Mouse (Mus musculus) C2C12 (cell line): ENCODE results near the gene Hspa12a. TPM values are rescaled to one million over a fixed set of nuclear protein-coding genes. Genes with fewer than 3 reads are reported as not detected.
A peak's percentile ranks its signal among the peaks of the same experiment; 100 is the strongest.

ENCODE experiments used
- H3K27me3 ChIP-seq: one replicate; pipeline ENCODE4 v1.6.1; 2011; ENCODE audit not compliant: control insufficient read depth, insufficient read depth, insufficient read length
- H3K36me3 ChIP-seq: one replicate; pipeline ENCODE4 v1.6.1; 2011; ENCODE audit not compliant: control insufficient read depth, insufficient read depth
- H3K4me3 ChIP-seq: one replicate; pipeline ENCODE4 v1.5.1; 2011; ENCODE audit warnings: mild to moderate bottlenecking, control low read depth; ENCODE audit not compliant: poor library complexity, insufficient read depth, severe bottlenecking
- H3K79me2 ChIP-seq: one replicate; pipeline ENCODE4 v1.6.1; 2011; ENCODE audit not compliant: control insufficient read depth, insufficient read depth
- H3K79me3 ChIP-seq: one replicate; pipeline ENCODE4 v1.6.1; 2011; ENCODE audit warnings: low read depth, control low read depth
- H3ac ChIP-seq: one replicate; pipeline ENCODE3; 2011; ENCODE audit warnings: low read depth; ENCODE audit not compliant: control insufficient read depth, insufficient read length
- CEBPB ChIP-seq: IDR thresholded peaks from one replicate; pipeline ENCODE4 v1.6.1; 2011; ENCODE audit warnings: low read depth, mild to moderate bottlenecking, control low read depth, moderate library complexity
- CTCF ChIP-seq: IDR thresholded peaks from one replicate; pipeline ENCODE4 v1.5.1; 2011; ENCODE audit not compliant: control insufficient read depth, insufficient read depth, insufficient read length
- FOSL1 ChIP-seq: IDR thresholded peaks from one replicate; pipeline ENCODE4 v1.8.0; 2011; ENCODE audit warnings: mild to moderate bottlenecking, low read length; ENCODE audit not compliant: poor library complexity, insufficient read depth, severe bottlenecking
- MAX ChIP-seq: IDR thresholded peaks from one replicate; pipeline ENCODE4 v1.6.1; 2011; ENCODE audit warnings: mild to moderate bottlenecking, control low read depth
- MYOD1 ChIP-seq: IDR thresholded peaks from one replicate; pipeline ENCODE4 v1.6.1; 2011; ENCODE audit warnings: low read depth; ENCODE audit not compliant: control insufficient read depth, insufficient read length
- MYOG ChIP-seq: IDR thresholded peaks from one replicate; pipeline ENCODE4 v1.6.1; 2011; ENCODE audit not compliant: control insufficient read depth, insufficient read length; ENCODE audit errors: extremely low read depth
- USF1 ChIP-seq: IDR thresholded peaks from one replicate; pipeline ENCODE4 v1.6.1; 2011; ENCODE audit warnings: low read depth, mild to moderate bottlenecking, control low read depth, moderate library complexity
- polyA plus RNA-seq: library from polyadenylated mRNA; unstranded; fragments of >200 nt; fragmentation: generic; extraction: Trizol; gene quantifications from one replicate; pipeline ENCODE4 v1.2.1, GENCODE M21; 2012; ENCODE audit warnings: missing spikeins

Hspa12a gene
- polyA plus RNA-seq, 1 experiment: 14.8 TPM

GRCm38 (mm10) chr19:58817398-58817797, 126.1 kb downstream of the Hspa12a start:
- Histone ChIP-seq H3K79me3 (no peaks in the 10 kb centered on the region), H3K79me2 (no peaks in the 10 kb centered on the region), H3K36me3 (peaks cover 13% of the 10 kb centered on the region), H3K4me3 (no peak overlapping the region), H3K27me3 (no peaks in the 10 kb centered on the region), H3ac (no peak overlapping the region)
- TF ChIP-seq FOSL1 (no peak), CTCF (no peak), MYOD1 (no peak)

- Histone ChIP-seq H3K79me3 (no peaks in the 10 kb centered on the region), H3K79me2 (no peaks in the 10 kb centered on the region), H3K27me3 (no peaks in the 10 kb centered on the region), H3K4me3 (no peak overlapping the region), H3K36me3 (peaks cover 9% of the 10 kb centered on the region), H3ac (no peak overlapping the region)
- no peak for TF ChIP-seq MAX
- no peak for TF ChIP-seq MYOD1
- TF ChIP-seq CTCF: no peak
- no peak for TF ChIP-seq CEBPB
- no peak for TF ChIP-seq FOSL1
- TF ChIP-seq USF1: no peak
- no peak for TF ChIP-seq MYOG
Observed at GRCm38 (mm10) chr19:58816453-58817041, 126.9 kb downstream of the Hspa12a start.

GRCm38 (mm10) chr19:58815179-58815922, 128.1 kb downstream of the Hspa12a start:
- no peak for TF ChIP-seq FOSL1
- peaks cover 7% of the 10 kb centered on the region for H3K36me3 ChIP-seq
- H3K27me3 ChIP-seq: no peaks in the 10 kb centered on the region
- H3K79me2 ChIP-seq: no peaks in the 10 kb centered on the region
- no peaks in the 10 kb centered on the region for H3K79me3 ChIP-seq
- H3ac ChIP-seq: no peak overlapping the region
- no peak overlapping the region for H3K4me3 ChIP-seq

- TF ChIP-seq CTCF (no peak), CEBPB (no peak), MAX (no peak), FOSL1 (no peak), MYOD1 (no peak), MYOG (no peak), USF1 (no peak)
- no peaks in the 10 kb centered on the region for H3K79me3 ChIP-seq
- H3K36me3 ChIP-seq: no peaks in the 10 kb centered on the region
- no peaks in the 10 kb centered on the region for H3K79me2 ChIP-seq
- no peak overlapping the region for H3ac ChIP-seq
- no peak overlapping the region for H3K4me3 ChIP-seq
- H3K27me3 ChIP-seq: no peaks in the 10 kb centered on the region
Observed at GRCm38 (mm10) chr19:58810536-58810935, 132.9 kb downstream of the Hspa12a start.

- H3K79me2 ChIP-seq: no peaks in the 10 kb centered on the region
- no peaks in the 10 kb centered on the region for H3K79me3 ChIP-seq
- H3K36me3 ChIP-seq: no peaks in the 10 kb centered on the region
- no peak overlapping the region for H3ac ChIP-seq
- H3K4me3 ChIP-seq: no peak overlapping the region
- TF ChIP-seq FOSL1 (no peak), CEBPB (no peak), USF1 (no peak), MAX (no peak), CTCF (no peak), MYOD1 (no peak), MYOG (no peak)
- H3K27me3 ChIP-seq: no peaks in the 10 kb centered on the region
Observed at GRCm38 (mm10) chr19:58808864-58809263, 134.6 kb downstream of the Hspa12a start.

GRCm38 (mm10) chr19:58806364-58806763, 137.1 kb downstream of the Hspa12a start:
- TF ChIP-seq MAX: no peak
- TF ChIP-seq CTCF: peak; percentile 86
- Histone ChIP-seq H3K79me2 (no peaks in the 10 kb centered on the region), H3K36me3 (peaks cover 15% of the 10 kb centered on the region), H3ac (no peak overlapping the region), H3K27me3 (no peaks in the 10 kb centered on the region), H3K79me3 (no peaks in the 10 kb centered on the region), H3K4me3 (no peak overlapping the region)
